Mouse (Mus musculus) ES-E14 (cell line): ENCODE measurements around the gene Agpat1.

ENCODE experiments used
- HCFC1 ChIP-seq: IDR thresholded peaks from 2 replicates; pipeline ENCODE4 v1.6.1; 2012; ENCODE audit warnings: low read length, inconsistent platforms, borderline replicate concordance; ENCODE audit not compliant: insufficient read depth
- MAFK ChIP-seq: IDR thresholded peaks from 2 replicates; pipeline ENCODE4 v1.6.1; 2014; ENCODE audit warnings: mild to moderate bottlenecking, low read depth, low read length, inconsistent platforms; ENCODE audit not compliant: insufficient read depth

DNA sequence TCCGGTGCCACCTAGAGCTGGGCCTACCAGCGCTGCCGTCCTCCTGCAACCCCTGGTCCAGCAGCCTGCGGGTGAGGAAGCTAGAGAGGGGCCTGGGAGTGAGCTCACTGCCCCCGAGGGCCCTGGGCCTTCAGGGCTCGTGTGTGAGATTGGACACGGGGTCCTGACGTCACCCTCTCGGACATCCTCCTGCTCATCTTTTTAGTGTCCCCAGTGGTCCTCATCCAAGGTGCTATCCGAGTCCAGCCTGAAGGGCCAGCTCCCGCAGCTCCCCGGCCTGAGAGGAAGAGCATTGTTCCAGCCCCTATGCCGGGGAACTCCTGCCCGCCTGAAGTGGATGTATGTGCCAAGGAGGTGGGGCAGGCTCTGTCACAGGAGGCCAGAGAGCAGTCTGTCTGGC, 46.7 kb downstream of the Agpat1 start:
- TF ChIP-seq HCFC1 (no peak), MAFK (no peak)
